Mouse (Mus musculus) stomach, postnatal 0 days (tissue): ENCODE measurements around the gene Srgap2. TPM values are rescaled to one million over a fixed set of nuclear protein-coding genes. Genes with fewer than 3 reads are reported as not detected.

ENCODE experiments used
- ATAC-seq: fragments of 200-750 bp; cut with Nextera tagmentation; 2 replicates; pipeline ENCODE4 v1.8.0; 2017; ENCODE audit not compliant: low FRiP score, low TSS enrichment
- DNase-seq: peaks from one replicate; pipeline ENCODE4 v3.0.0-alpha.2; 2016; ENCODE audit warnings: low spot score
- H3K27ac ChIP-seq: fragments of 300-500 bp; sonication (generic); replicated peaks from 2 replicates; pipeline ENCODE4 v1.5.1; 2014; ENCODE audit warnings: mild to moderate bottlenecking, control low read depth
- H3K27me3 ChIP-seq: fragments of 300-500 bp; sonication (generic); 2 replicates; pipeline ENCODE4 v1.6.1; 2014; ENCODE audit warnings: low read length; ENCODE audit not compliant: control insufficient read depth, insufficient read depth
- H3K36me3 ChIP-seq: fragments of 300-500 bp; sonication (generic); 2 replicates; pipeline ENCODE4 v1.6.1; 2014; ENCODE audit warnings: low read length, mixed read lengths; ENCODE audit not compliant: control insufficient read depth, insufficient read depth
- H3K4me1 ChIP-seq: fragments of 300-500 bp; sonication (generic); replicated peaks from 2 replicates; pipeline ENCODE4 v1.6.1; 2014; ENCODE audit warnings: antibody characterized with exemption; ENCODE audit not compliant: control insufficient read depth, insufficient read depth
- H3K4me2 ChIP-seq: fragments of 300-500 bp; sonication (generic); replicated peaks from 2 replicates; pipeline ENCODE4 v1.6.1; 2014; ENCODE audit warnings: low read depth, mild to moderate bottlenecking, control low read depth, moderate library complexity
- H3K4me3 ChIP-seq: fragments of 300-500 bp; sonication (generic); 2 replicates; pipeline ENCODE4 v1.5.1; 2014; ENCODE audit warnings: low read depth, low read length, control low read depth
- H3K9ac ChIP-seq: fragments of 300-500 bp; sonication (generic); 2 replicates; pipeline ENCODE4 v1.6.1; 2014; ENCODE audit warnings: mild to moderate bottlenecking, low read length, control low read depth, mixed read lengths
- H3K9me3 ChIP-seq: fragments of 300-500 bp; sonication (generic); 2 replicates; pipeline ENCODE4 v1.6.1; 2016; ENCODE audit warnings: low read length; ENCODE audit not compliant: control insufficient read depth
- CTCF ChIP-seq: IDR thresholded peaks from 2 replicates; pipeline ENCODE4 v1.5.1; 2016; ENCODE audit warnings: antibody characterized with exemption, low read depth, mild to moderate bottlenecking, moderate library complexity
- EP300 ChIP-seq: optimal IDR thresholded peaks from 2 replicates; pipeline ENCODE3; 2016; ENCODE audit warnings: antibody characterized with exemption
- WGBS: fragments of 180-500 bp; shearing (Covaris S2); extraction: QIAGEN DNeasy Blood & Tissue Kit; methylation state at CpG from one replicate; pipeline ENCODE4 v1.1.7; 2014; 5-methylcytosine and 5-hydroxymethylcytosine counted together
- polyA plus RNA-seq: library from polyadenylated mRNA; unstranded; fragments of >200 nt; fragmentation: Nextera tagmentation; extraction: Ambion mirVana; gene quantifications from 2 replicates; pipeline ENCODE4 v1.2.1, GENCODE M21; 2015

The Srgap2 gene
- polyA plus RNA-seq, 1 experiment from 2014 or later, result 7.7 TPM

DNA sequence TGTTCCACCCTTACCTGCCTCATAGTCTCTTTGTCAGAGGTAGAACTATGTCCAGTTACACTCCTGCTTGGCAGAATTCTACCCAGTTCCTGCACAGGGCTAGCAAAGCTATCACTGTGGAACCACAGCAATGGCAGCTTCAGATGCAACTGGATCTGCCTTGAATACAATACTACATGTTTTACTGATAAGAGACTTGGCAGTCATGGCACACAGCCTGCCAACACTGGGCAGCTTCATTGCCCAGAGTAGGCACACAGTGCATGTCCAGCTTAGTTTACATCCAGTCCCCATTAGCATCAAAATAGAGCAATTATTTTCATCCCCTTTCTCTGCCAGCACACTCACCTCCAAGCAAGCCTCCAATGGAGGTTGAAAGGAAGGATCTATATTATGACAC lies 89.2 kb downstream of the Srgap2 start:
- Histone ChIP-seq H3K27me3 (no peaks in the 10 kb centered on the region), H3K4me1 (no peaks in the 10 kb centered on the region), H3K4me2 (no peak overlapping the region), H3K36me3 (no peaks in the 10 kb centered on the region), H3K9me3 (no peaks in the 10 kb centered on the region), H3K27ac (no peak overlapping the region), H3K4me3 (no peak overlapping the region), H3K9ac (no peak overlapping the region)
- TF ChIP-seq CTCF (no peak), EP300 (no peak)
- no peak for DNase-seq
- ATAC-seq, result no peak

DNA sequence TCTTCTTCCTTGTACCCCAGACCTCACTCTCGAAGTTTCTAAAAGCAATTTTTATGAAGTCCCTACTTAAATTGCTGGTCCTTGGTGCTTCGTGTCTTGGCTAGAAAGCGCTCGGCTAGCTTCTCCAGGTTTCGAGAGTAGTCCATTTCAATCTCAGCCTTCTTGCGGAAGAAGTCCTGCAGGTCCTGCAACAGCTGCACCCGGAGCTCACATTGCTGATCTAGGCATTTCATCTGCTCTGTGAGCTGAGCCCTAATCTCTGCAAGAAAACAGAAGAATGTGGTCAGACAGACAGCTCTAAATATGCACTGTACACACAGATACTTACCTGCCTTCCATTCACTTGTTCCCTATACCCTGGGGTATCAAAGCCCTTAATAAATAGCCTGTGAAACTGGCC lies 90.5 kb downstream of the Srgap2 start:
- Histone ChIP-seq H3K9ac (no peak overlapping the region), H3K4me2 (no peak overlapping the region), H3K36me3 (no peaks in the 10 kb centered on the region), H3K4me1 (no peaks in the 10 kb centered on the region), H3K9me3 (no peaks in the 10 kb centered on the region), H3K27me3 (no peaks in the 10 kb centered on the region), H3K27ac (no peak overlapping the region), H3K4me3 (no peak overlapping the region)
- DNase-seq (no peak), ATAC-seq (no peak)
- WGBS, result 61% methylated on average over 7 of the region's 7 CpGs
- TF ChIP-seq CTCF (no peak), EP300 (no peak)

DNA sequence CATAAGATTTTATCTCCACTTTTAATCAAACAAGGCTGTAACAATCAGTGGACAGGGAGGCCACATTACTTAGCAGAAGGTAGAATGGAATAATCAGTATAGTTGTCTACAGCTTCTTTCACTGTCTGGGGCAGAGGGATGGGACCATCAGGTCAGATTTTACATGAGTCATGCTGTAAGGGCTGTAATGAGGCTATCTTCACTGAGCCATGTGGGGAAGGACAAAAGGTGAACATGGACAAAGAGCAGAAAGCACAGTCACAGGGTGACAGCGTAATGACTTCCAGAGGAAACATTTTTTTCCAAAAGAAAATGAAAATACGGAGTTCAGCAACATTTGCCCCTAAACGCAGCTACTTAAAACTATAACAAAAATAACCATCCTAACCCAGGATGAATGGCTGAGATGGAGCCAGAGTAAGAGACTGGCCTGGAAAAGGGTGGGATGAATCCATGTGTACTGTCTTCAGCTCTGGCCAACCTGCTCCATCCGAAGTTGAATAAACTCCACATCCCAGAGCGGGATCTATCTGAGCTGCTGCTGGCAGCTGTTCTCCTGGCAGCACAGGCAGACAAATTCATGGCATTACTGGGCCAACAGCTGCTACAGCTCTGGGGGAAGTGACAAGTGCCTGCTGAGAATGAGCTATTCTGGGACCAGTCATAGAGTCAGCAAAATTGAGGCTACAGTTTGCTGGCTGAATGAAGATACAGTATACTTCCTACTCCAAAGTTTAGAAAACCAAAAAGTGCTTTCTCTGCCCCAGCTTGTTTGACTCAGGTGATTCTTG lies 95.5 kb downstream of the Srgap2 start:
- ATAC-seq, result peak; percentile 45; the same call in 1 of the 2 replicates
- WGBS, result 46% methylated on average over 5 of the region's 5 CpGs
- H3K36me3 ChIP-seq, result no peaks in the 10 kb centered on the region
- H3K9ac ChIP-seq, result no peak overlapping the region
- H3K4me2 ChIP-seq, result no peak overlapping the region
- TF ChIP-seq EP300 (no peak), CTCF (no peak)
- H3K27ac ChIP-seq, result peak overlapping the region; percentile 5; the same call in 1 of the 2 replicates
- no peaks in the 10 kb centered on the region for H3K27me3 ChIP-seq
- H3K4me3 ChIP-seq, result no peak overlapping the region
- no peaks in the 10 kb centered on the region for H3K4me1 ChIP-seq
- no peaks in the 10 kb centered on the region for H3K9me3 ChIP-seq
- DNase-seq, result peak; percentile 17

DNA sequence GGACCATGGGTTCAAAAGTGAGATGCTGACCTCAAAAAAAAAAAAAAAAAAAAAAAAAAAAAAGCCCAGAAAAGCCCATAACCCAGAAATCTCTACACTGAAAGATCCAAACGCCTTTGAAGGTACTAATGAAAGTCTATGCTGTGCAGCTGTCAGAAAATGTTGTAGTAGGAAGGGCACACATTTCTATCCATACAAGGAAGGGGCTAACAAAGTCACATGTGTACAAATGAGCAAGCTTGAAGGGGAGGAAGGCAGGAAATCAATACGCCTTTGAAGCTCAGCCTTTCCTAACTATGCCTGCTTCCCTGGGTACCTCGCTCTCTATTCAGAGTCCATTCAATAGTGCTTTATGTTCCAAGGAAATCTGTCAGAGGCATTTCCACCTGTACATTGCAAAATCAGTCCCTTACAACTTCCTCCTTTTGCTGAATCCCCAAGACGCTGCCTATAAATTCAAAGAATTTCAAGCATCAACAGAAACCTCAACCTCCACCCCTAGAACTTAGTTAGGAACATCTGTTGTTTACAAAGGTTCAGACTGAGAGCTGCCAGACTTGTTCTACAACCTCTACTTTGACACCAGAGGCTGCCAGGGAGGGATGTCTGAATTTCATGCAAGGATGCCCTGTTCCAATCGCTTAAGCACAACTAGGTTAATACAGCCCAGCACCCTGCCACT lies 99.9 kb downstream of the Srgap2 start:
- Histone ChIP-seq H3K9ac (no peak overlapping the region), H3K27me3 (no peaks in the 10 kb centered on the region), H3K4me1 (no peaks in the 10 kb centered on the region), H3K4me3 (no peak overlapping the region), H3K27ac (peak overlapping the region; percentile 40; the same call in 1 of the 2 replicates), H3K36me3 (no peaks in the 10 kb centered on the region), H3K9me3 (no peaks in the 10 kb centered on the region), H3K4me2 (no peak overlapping the region)
- ATAC-seq (0 out of 2 replicates have a peak, but pooled peaks have one; percentile 15), DNase-seq (peak; percentile 15)
- 18% methylated on average over 5 of the region's 5 CpGs for WGBS
- TF ChIP-seq CTCF (no peak), EP300 (peak; percentile 60)

DNA sequence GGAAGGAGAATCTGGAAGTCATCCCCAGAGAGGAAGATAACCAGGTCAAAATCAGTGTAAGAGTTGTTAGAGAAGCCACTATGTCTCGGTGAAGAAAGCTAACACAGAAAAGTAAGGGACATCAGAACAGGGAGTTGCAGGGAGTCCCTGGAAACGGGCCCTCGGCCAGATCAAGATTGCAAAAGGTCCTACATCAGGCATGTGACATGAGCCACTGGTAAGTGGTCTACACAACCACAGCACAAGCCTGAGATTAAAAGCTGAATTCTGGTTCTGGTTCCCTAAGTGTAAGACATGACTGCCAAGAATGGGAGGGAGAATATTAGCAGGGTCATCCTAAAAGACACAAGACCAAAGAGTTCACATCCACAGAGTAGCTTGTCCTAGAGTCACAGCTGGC lies 104.1 kb downstream of the Srgap2 start:
- Histone ChIP-seq H3K36me3 (no peaks in the 10 kb centered on the region), H3K9me3 (no peaks in the 10 kb centered on the region), H3K9ac (no peak overlapping the region), H3K4me3 (no peak overlapping the region), H3K27me3 (no peaks in the 10 kb centered on the region), H3K4me2 (no peak overlapping the region), H3K27ac (no peak overlapping the region), H3K4me1 (no peaks in the 10 kb centered on the region)
- ATAC-seq (no peak), DNase-seq (no peak)
- TF ChIP-seq EP300 (no peak), CTCF (no peak)
- 78% methylated on average over 3 of the region's 3 CpGs for WGBS

DNA sequence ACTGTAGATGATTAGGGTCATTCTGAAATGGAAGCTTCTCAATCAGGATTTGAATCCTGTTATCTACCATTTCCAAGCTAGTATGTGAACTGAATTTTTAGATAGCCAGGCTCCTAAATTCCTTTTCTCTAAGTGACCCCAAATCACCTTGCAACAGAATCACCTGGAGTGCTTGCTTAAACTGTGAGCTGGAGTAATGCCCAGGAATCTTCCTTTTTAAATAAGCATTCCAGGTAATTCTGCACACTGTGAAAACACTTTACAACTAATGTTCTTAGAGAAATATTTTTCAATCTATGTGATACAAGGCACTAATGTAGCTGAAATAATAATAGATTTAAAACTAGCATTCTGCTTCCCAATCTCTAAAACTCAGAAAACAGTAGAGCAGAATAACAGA lies 106.0 kb downstream of the Srgap2 start:
- no peak for ATAC-seq
- no peaks in the 10 kb centered on the region for H3K36me3 ChIP-seq
- H3K9ac ChIP-seq, result no peak overlapping the region
- H3K4me3 ChIP-seq, result no peak overlapping the region
- H3K4me2 ChIP-seq, result no peak overlapping the region
- no peaks in the 10 kb centered on the region for H3K4me1 ChIP-seq
- no peak for TF ChIP-seq CTCF
- no peak for TF ChIP-seq EP300
- H3K27me3 ChIP-seq, result no peaks in the 10 kb centered on the region
- H3K27ac ChIP-seq, result no peak overlapping the region
- DNase-seq, result no peak
- H3K9me3 ChIP-seq, result no peaks in the 10 kb centered on the region
